In the genomic region with DNA sequence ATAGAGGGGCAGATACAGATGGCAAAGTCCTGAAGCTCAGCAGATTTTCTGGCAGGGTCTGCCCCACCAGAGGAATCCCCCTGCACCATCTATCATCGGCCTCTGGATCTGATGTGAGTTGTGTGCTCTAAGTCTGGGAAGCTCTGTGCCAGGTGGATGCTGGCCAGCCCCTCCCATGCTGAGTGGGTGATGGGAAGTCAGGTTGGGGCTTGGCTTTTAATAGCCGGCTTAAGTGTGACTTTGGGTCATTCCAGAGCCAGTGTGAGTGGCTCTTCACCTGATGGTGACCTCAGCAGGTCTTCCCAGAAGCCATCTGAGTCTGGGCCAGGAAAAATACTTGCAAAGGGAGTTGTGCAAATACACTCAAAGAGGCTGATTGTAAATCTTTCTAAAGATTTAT, we compare ENCODE assay signal across 10 mouse cellular contexts. TPM values are rescaled to one million over a fixed set of nuclear protein-coding genes. Genes with fewer than 3 reads are reported as not detected.
DNase-seq lines count a peak whose midpoint lies in the region; ATAC-seq and TF ChIP-seq lines count a peak whose summit lies in the region.
"Had no signal": no experiment of that assay in that cellular context is flagged by ENCODE, and none has a peak within 500 bp of the region (broad histone marks: within the 10 kb centered on the region; RNA-seq: fewer than 3 reads in every experiment).

No protein-coding gene starts in this region.

- no peak overlapping the region for H3K9ac ChIP-seq in kidney, postnatal 0 days (ENCODE audit: low read depth, low read length)
- no peak overlapping the region for H3K9ac ChIP-seq in heart, embryonic 16.5 days (ENCODE audit: low read length)
- H3K9ac ChIP-seq in hindbrain, embryonic 13.5 days, result no peak overlapping the region

- H3K4me1 ChIP-seq in kidney, postnatal 0 days (replicated peaks; ENCODE audit: insufficient read depth, low read length), result no peaks in the 10 kb centered on the region
- no peaks in the 10 kb centered on the region for H3K4me1 ChIP-seq in heart, embryonic 16.5 days (ENCODE audit: control insufficient read depth, insufficient read depth, low read length)
- H3K4me1 ChIP-seq in hindbrain, embryonic 13.5 days (replicated peaks), result peaks cover under 1% of the 10 kb centered on the region; the same call in 1 of the 2 replicates

- peak; percentile 67 for DNase-seq in kidney, postnatal 0 days (ENCODE audit: low spot score)
- DNase-seq in kidney, postnatal 14 days, result no peak
- peak; percentile 89 for DNase-seq in gastrocnemius, adult 2 months
- DNase-seq in lung, postnatal 25 days (ENCODE audit: low spot score), result peak; percentile 90
- DNase-seq in frontal cortex, postnatal 10 days (ENCODE audit: low spot score in 2 of 2), result no peak
- DNase-seq: liver; midbrain, embryonic 14.5 days had no signal

- 32% methylated on average over 2 of the region's 2 CpGs for WGBS in kidney, postnatal 0 days
- WGBS in heart, embryonic 16.5 days, result 29% methylated on average over 2 of the region's 2 CpGs
- WGBS in hindbrain, embryonic 13.5 days, result 73% methylated on average over 2 of the region's 2 CpGs

- H3K27me3 ChIP-seq in kidney, postnatal 0 days (ENCODE audit: insufficient read depth, low read length), result no peaks in the 10 kb centered on the region
- H3K27me3 ChIP-seq in heart, embryonic 16.5 days (ENCODE audit: control insufficient read depth, insufficient read depth, low read length), result no peaks in the 10 kb centered on the region
- no peaks in the 10 kb centered on the region for H3K27me3 ChIP-seq in hindbrain, embryonic 13.5 days

- no peak for TF ChIP-seq CTCF in kidney, postnatal 0 days (IDR thresholded peaks at IDR 0.05; ENCODE audit: low read depth)
- TF ChIP-seq CTCF in gastrocnemius, adult 2 months (IDR thresholded peaks at IDR 0.05), result no peak

- H3K27ac ChIP-seq in kidney, postnatal 0 days, result no peak overlapping the region
- peak overlapping the region; percentile 85 for H3K27ac ChIP-seq in gastrocnemius, adult 2 months
- H3K27ac ChIP-seq in heart, embryonic 16.5 days (ENCODE audit: low read length), result no peak overlapping the region
- no peak overlapping the region for H3K27ac ChIP-seq in hindbrain, embryonic 13.5 days

- H3K4me2 ChIP-seq in kidney, postnatal 0 days (ENCODE audit: low read length), result no peak overlapping the region
- H3K4me2 ChIP-seq in heart, embryonic 16.5 days (ENCODE audit: low read depth, low read length), result no peak overlapping the region
- H3K4me2 ChIP-seq in hindbrain, embryonic 13.5 days, result no peak overlapping the region

- no peak overlapping the region for H3K4me3 ChIP-seq in kidney, postnatal 0 days (replicated peaks; ENCODE audit: low read depth, low read length)
- no peak overlapping the region for H3K4me3 ChIP-seq in gastrocnemius, adult 2 months
- no peak overlapping the region for H3K4me3 ChIP-seq in heart, embryonic 16.5 days (ENCODE audit: low read length)
- H3K4me3 ChIP-seq in hindbrain, embryonic 13.5 days, result no peak overlapping the region

- no peaks in the 10 kb centered on the region for H3K9me3 ChIP-seq in kidney, postnatal 0 days (replicated peaks; ENCODE audit: low read length)
- peaks cover 4% of the 10 kb centered on the region; the same call in 1 of the 2 replicates for H3K9me3 ChIP-seq in heart, embryonic 16.5 days (replicated peaks; ENCODE audit: control insufficient read depth, low read length)
- H3K9me3 ChIP-seq in hindbrain, embryonic 13.5 days, result no peaks in the 10 kb centered on the region

- intact Hi-C loops in gastrocnemius, adult 2 months (cut with DNase I), result loop anchor here (1.0 to 2.0 kb wide), 2 partner anchors 34 to 68 kb away; no protein-coding TSS in a partner anchor

- 0 out of 2 replicates have a peak, but pooled peaks have one; percentile 23 for ATAC-seq in kidney, postnatal 0 days (replicated peaks; ENCODE audit: low FRiP score, low read depth)
- ATAC-seq in heart, embryonic 16.5 days (replicated peaks; ENCODE audit: extremely low read depth, insufficient read depth, low FRiP score), result peak; percentile 72
- no peak for ATAC-seq in hindbrain, embryonic 13.5 days (ENCODE audit: low FRiP score)
- ATAC-seq: forebrain, embryonic 16.5 days had no signal

- no peaks in the 10 kb centered on the region for H3K36me3 ChIP-seq in kidney, postnatal 0 days (ENCODE audit: insufficient read depth, low read length)
- no peaks in the 10 kb centered on the region for H3K36me3 ChIP-seq in heart, embryonic 16.5 days (ENCODE audit: control insufficient read depth, insufficient read depth)
- H3K36me3 ChIP-seq in hindbrain, embryonic 13.5 days, result no peaks in the 10 kb centered on the region

RNA-seq across cellular contexts. Expression of gene Pcare, which starts 22.0 kb away (rescaled TPM):
- polyA plus RNA-seq in kidney, postnatal 0 days (2015; fragmentation: Nextera tagmentation; extraction: Ambion mirVana), result not detected in 2 replicates
- not detected for total RNA-seq in gastrocnemius, adult 2 months (2021)
- polyA plus RNA-seq in heart, embryonic 16.5 days (2015; fragmentation: Nextera tagmentation; extraction: Ambion mirVana), result 0.03 TPM in 1 of 2 replicates, not detected in the other
- not detected in 2 replicates for polyA plus RNA-seq in hindbrain, embryonic 13.5 days (2015; fragmentation: Nextera tagmentation; extraction: Ambion mirVana)
- polyA plus RNA-seq: forebrain, embryonic 16.5 days; midbrain, embryonic 14.5 days had no signal

RNA-seq across cellular contexts. Expression of gene Clip4, which starts 37.6 kb away (rescaled TPM):
- polyA plus RNA-seq in kidney, postnatal 0 days (2015; fragmentation: Nextera tagmentation; extraction: Ambion mirVana), result 6.2 and 6.9 TPM in 2 replicates
- total RNA-seq in gastrocnemius, adult 2 months (2021), result 100 to 1,000 TPM; 104 to 183 TPM
- 35.8 and 37.2 TPM in 2 replicates for polyA plus RNA-seq in heart, embryonic 16.5 days (2015; fragmentation: Nextera tagmentation; extraction: Ambion mirVana)
- polyA plus RNA-seq in hindbrain, embryonic 13.5 days (2015; fragmentation: Nextera tagmentation; extraction: Ambion mirVana), result 11.1 and 13.2 TPM in 2 replicates

RNA-seq across cellular contexts. Expression of gene Togaram2, which starts 57.6 kb away (rescaled TPM):
- polyA plus RNA-seq in kidney, postnatal 0 days (2015; fragmentation: Nextera tagmentation; extraction: Ambion mirVana), result 0.27 and 0.46 TPM in 2 replicates
- total RNA-seq in gastrocnemius, adult 2 months (2021), result 1 to 10 TPM; 2.1 to 4.5 TPM
- polyA plus RNA-seq in heart, embryonic 16.5 days (2015; fragmentation: Nextera tagmentation; extraction: Ambion mirVana), result 2.3 and 3.1 TPM in 2 replicates
- 0.35 and 0.53 TPM in 2 replicates for polyA plus RNA-seq in hindbrain, embryonic 13.5 days (2015; fragmentation: Nextera tagmentation; extraction: Ambion mirVana)

Comparison
In these comparisons a context has a peak if more than half of its experiments do, and no peak if none do; other contexts are left out.
1. DNase-seq: peak in kidney, postnatal 0 days (single experiment), gastrocnemius, adult 2 months (single experiment) and lung, postnatal 25 days (single experiment); none in kidney, postnatal 14 days (single experiment) and frontal cortex, postnatal 10 days (0 of 2).